18 mouse cellular contexts compared by ENCODE assay signal in genomic region chr17:62592436-62593074, GRCm38 (mm10).
"Had no signal": no experiment of that assay in that cellular context is flagged by ENCODE, and none has a peak within 500 bp of the region (broad histone marks: within the 10 kb centered on the region; RNA-seq: fewer than 3 reads in every experiment).

No protein-coding gene starts in this region.

- H3K27ac ChIP-seq: liver, embryonic 13.5 days; liver, embryonic 15.5 days; neural tube, embryonic 13.5 days; neural tube, embryonic 15.5 days had no signal

- DNase-seq: liver, embryonic 13.5 days; lung, adult 18-20 months; lung, embryonic 14.5 days; lung, postnatal 10 days; lung, postnatal 4 days; retina, postnatal 1 day; right cerebral cortex, adult 18-20 months; right cerebral cortex, postnatal 25 days; right cerebral cortex, postnatal 4 days; spleen, adult 18-20 months; thymus, adult 18-20 months; thymus, postnatal 14 days; thymus, postnatal 36 days had no signal

- H3K9ac ChIP-seq: liver, embryonic 13.5 days; liver, embryonic 15.5 days; lung, embryonic 14.5 days; neural tube, embryonic 13.5 days; neural tube, embryonic 15.5 days had no signal

- H3K27me3 ChIP-seq: liver, embryonic 13.5 days; liver, embryonic 15.5 days; neural tube, embryonic 13.5 days; neural tube, embryonic 15.5 days had no signal

- H3K4me2 ChIP-seq: liver, embryonic 11.5 days; liver, embryonic 13.5 days; liver, embryonic 15.5 days; lung, embryonic 14.5 days; neural tube, embryonic 13.5 days; neural tube, embryonic 15.5 days had no signal

- H3K4me3 ChIP-seq: liver, embryonic 13.5 days; liver, embryonic 15.5 days; myocyte; neural tube, embryonic 13.5 days; neural tube, embryonic 15.5 days had no signal

- H3K9me3 ChIP-seq: liver, embryonic 13.5 days; liver, embryonic 15.5 days; neural tube, embryonic 15.5 days had no signal

- H3K4me1 ChIP-seq: liver, embryonic 13.5 days; liver, embryonic 15.5 days; neural tube, embryonic 15.5 days had no signal

- H3K36me3 ChIP-seq: liver, embryonic 13.5 days; liver, embryonic 15.5 days; neural tube, embryonic 13.5 days; neural tube, embryonic 15.5 days had no signal
